Mouse (Mus musculus) cerebellum, adult 9-11 months (tissue): ENCODE measurements around the gene Cit.
"Not testable (repeated sequence)": the region's sequence is repeated elsewhere in the genome, so short reads cannot be mapped to it uniquely, and the experiment has no call there.

Source experiments
- DNase-seq: peaks from one replicate; pipeline ENCODE4 v3.0.0; 2022

The Cit gene

DNA sequence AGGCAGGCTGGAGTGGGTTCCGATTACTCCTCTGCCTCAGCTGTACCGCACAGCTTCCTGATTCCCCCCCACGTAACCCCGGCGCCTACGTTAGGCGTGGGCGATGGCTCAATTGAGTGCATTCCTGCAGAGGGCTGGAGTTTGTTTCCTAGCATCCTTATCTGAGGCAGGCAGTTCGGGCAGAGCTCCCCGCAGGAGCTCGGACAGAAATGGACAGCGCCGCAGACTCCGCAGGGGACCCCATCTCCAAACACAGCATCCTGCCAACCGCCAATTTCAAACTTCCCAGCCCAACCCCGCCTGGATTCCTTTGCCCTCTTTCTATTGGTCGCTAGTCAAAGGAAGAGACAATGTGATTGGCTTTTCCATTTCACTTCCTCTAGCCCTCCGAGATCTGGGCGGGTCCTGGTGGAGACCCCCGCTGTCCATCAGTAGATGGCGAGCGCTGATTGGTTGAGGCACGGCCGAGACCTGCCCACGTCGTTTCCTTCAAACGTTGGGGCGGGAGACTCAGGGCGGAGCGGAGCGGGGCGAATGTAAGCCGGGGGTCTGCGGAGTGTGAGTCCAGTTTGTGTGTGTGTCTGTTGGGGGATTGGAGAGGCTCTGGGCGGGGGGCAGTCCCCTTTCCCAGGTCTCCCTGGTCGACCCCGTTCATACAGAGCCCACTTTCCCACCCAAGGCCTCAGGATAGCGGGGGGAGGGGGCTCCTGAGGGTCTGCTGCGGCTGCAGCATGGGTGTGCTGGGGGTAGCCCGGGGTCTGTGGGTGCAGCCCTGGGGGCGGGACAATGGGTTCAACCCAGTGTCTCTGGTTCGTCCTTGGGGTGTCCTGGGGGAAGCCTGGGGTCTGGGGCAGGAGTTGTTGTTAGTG is at the start of gene Cit:
Gene Cit, plus strand, starts transcription at position 513 of the 869 bp plus-strand sequence.
- DNase-seq, result peak; percentile 85

DNA sequence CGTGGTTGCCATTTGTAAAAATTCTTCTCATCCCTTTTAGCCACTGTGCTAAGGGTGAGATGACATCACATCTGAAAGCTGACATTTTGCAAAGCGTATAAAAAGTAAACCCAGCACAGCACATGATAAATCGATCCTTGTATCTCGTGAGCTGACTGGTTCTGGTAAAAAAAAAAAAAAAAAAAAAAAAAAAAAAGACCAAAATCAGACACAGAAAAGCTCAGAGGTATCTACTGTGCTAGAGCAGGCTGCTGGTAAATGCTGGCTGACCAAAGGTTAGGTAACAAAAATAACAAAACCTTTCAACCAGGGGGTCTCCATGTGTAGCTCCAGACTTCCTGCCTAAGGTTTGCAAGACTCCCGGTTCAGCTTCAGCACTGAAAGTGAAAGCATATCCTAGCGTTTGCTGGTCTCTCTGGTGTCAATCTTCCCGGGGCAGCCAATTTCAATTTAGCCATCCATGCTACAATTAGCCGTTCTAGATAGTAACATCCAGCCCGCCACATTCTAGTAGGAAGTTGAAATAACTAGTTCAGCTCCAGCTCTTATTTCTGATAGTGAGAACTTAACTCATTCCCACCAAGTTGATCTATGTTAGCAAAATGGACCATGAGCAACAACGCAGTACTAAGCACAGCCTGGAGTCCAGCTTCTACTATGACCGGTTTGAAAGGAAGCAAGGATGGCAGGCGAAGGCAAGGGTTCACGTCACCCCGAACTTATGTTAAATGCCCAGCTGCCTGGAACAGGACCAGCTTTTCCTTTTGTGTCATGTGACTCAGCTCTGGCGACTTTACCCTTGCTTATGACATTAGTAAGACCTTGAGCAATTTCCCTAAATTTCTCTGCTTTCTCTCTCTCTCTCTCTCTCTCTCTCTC is 45.8 kb upstream of the Cit start:
- DNase-seq, result no peak

DNA sequence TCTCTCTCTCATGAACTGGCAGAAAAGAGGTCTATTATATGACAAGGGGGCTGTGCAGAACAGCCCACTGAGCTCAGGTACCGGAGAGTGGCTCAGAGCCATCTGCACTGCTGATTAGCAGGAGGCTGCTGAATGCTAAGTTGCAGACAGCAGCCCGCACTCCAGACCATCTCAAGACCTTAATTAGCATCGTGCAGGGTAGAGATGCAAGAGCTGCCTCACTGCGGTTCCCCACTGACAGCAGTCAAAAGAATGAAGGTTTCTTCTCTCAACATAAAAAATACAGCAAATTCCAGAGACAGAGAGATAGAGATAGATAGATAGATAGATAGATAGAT is 45.2 kb upstream of the Cit start:
- no peak for DNase-seq

DNA sequence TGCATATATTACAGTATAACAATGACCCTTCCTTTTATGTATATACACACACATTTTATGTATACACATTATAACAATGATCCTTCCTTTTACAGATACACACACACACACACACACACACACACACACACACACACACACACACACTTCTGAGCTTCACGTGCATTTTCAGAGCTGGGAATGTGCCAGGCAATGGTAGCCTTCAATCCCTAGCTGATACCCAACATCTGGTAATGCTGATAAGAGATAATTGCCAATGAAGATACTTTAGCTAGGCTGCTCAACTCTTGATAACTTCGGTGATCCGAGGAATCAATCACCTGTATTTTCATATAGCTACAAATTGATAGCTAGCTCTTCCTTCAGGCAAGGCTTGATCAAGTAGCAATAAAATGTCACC is 32.8 kb upstream of the Cit start:
- DNase-seq, result no peak

DNA sequence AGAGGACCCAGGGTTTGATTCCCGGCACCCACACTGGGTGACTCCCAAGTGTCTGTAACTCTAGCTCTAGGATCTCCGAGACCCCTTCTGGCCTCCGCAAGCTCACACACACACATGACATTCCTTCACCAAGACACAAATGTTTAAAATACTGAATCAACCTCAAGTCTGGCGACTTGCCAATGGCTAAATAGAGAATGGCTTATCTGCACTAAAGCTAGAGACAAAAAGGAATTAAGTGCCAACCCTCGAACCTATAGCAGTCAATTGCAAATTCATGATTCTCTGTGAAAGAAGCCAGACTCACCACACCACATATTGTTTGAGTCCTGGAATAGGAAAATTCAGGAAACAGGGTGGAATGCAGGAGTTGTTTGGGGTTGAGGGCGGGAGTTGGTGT is 28.1 kb upstream of the Cit start:
- DNase-seq, result no peak

DNA sequence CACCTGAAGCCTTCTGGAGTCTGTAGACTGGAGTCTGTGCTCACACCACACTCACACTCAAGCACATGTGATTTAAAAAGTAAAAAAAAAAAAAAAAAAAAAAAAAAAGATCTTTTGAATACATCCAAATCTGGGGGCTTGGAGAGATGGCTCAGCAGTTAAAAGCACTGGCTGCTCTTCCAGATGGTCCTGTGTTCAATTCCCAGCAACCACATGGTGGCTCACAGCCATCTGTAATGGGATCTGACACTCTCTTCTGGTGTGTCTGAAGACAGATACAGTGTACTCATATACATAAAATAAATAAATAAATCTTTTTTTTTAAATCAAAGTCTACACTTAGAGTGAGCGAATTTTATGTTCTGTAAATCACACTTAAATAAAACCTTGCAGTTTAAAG is 27.4 kb upstream of the Cit start:
- not testable (repeated sequence) for DNase-seq

DNA sequence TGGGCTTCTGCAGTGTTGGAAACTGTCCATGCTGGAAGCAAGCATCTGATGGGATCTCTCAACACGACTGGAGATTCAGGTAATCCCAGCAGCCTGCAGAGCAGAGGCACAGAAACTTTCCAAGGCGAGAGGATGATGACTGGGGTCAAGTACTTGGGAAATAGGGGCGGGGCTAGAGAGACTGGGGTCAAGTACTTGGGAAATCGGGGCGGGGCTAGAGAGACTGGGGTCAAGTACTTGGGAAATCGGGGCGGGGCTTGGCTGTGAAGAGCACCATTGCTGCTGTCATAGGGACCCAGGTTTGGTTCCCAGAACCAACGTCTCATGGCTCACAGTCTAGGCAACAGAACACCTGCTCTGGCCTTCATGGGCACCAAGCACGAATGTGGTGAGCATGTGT is 25.1 kb upstream of the Cit start:
- DNase-seq, result no peak

DNA sequence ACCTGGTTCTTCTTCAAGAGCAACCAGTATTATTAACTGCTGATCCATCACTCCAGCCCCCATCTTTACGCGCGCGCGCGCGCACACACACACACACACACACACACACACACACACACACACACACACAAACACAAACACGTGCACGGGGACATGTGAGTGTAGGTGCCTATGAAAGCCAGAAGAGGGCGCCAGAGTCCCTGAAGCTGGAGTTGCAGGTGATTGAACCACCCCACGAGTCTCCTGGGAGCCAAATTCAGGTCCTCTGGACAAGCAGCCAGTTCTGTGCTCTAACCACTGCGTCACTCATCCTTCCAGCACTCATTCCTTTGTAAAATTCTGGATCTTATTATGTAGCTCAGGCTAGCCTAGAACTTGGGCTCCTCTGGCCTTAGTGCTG is 23.9 kb upstream of the Cit start:
- DNase-seq, result no peak

DNA sequence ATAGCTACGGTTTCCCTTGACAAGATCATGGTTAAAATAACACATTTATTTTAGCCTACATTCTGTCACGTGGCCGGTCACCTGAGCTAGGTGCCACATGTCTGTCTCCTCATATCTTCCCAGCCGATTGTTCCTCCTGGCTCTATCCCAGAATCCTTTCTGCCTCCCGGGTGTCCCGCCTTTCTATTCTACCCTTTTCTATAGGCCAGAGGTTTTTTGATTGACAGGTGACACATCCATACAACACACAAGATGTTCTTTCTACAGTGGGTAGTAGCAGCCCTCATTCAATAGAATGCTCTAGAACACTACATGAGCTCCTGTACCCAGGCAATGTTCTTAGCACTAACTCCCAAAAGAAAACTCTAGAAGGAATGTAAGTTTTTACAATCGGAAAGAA is 23.2 kb upstream of the Cit start:
- no peak for DNase-seq

DNA sequence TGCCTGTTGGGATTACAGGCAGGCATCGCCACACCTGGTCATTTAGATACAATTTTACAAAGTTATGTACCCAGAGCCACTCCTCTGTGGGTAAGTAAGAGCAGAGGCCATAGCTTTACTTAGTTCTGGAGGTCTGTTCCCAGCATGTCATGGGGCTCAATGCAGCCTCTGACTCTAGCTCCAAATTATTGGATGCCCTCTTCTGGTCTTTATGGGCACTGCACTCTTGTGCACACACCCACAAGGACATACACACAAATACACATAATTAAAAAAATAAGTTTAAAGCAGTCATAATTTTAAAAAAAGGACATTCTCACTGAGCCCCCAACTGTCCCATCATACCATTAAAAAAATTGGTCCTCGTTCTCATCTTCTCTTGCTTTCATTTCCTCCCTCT is 12.3 kb upstream of the Cit start:
- DNase-seq, result no peak

DNA sequence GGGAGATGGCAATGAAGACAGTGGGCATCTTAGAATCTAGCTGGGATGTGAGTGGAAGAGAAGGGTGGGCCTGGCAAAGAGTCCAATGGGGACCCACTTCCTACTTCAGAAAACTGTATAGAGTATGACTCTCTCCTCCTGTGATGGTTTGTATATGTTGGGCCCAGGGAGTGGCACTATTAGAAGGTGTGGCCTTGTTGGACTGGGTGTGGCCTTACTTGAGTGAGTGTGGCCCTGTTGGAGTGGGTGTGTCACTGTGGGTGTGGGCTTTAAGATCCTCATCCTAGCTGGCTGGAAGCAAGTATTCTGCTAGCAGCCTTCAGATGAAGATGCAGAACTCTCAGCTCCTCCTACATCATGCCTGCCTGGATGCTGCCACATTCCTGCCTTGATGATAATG is 11.3 kb upstream of the Cit start:
- not testable (repeated sequence) for DNase-seq

DNA sequence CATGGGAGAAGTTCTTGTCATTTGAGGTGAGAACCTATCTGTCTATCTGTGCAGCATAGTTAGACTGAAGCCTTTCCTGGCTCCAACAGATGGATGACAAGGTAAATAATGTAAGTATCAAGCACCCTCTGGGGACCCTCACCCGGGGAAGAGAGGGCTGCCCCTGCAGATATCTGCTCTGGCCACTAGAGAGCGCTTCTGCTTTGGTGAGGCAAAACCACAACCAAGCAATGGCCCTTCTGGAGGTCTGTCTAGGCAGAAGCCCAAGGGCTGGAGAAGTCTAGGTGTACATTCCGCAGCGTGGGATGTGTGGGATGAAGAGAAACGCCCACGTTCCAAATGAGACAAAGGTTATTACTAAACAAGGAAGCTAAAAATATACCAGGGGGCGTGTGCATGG is 9.8 kb upstream of the Cit start:
- no peak for DNase-seq

DNA sequence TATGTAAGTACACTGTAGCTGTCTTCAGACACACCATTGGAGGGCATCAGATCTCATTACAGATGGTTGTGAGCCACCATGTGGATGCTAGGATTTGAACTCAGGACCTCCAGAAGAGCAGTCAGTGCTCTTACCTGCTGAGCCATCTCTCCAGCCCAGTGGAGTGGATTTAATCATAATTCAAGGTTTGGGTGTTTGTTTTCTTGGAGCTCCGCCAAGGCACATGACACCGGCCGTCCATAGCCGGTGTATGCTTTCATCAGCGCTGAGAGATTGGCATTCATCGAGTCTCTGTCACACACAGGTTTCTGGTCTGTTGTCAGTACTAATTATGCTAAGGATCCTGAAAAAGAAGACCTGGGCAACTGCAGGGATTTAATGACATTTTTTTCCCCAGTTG is 7.0 kb upstream of the Cit start:
- DNase-seq, result no peak

DNA sequence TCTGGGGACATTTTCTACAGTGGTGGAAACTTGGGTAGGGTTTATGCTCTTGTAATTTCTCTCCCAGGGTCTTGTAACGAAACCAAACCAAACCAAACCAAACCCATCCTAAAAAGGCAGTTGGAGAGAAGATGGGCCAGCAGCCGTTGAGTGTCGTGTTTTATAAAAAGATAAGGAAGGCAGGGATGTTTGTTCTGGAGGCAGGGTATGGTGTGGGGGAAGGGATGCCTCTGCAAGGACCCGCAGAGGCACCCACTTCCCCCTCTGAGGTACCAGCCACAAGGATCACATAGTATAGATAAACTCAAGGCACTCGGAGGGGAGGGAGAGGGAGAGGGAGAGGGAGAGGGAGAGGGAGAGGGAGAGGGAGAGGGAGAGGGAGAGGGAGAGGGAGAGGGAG is 4.6 kb upstream of the Cit start:
- no peak for DNase-seq

DNA sequence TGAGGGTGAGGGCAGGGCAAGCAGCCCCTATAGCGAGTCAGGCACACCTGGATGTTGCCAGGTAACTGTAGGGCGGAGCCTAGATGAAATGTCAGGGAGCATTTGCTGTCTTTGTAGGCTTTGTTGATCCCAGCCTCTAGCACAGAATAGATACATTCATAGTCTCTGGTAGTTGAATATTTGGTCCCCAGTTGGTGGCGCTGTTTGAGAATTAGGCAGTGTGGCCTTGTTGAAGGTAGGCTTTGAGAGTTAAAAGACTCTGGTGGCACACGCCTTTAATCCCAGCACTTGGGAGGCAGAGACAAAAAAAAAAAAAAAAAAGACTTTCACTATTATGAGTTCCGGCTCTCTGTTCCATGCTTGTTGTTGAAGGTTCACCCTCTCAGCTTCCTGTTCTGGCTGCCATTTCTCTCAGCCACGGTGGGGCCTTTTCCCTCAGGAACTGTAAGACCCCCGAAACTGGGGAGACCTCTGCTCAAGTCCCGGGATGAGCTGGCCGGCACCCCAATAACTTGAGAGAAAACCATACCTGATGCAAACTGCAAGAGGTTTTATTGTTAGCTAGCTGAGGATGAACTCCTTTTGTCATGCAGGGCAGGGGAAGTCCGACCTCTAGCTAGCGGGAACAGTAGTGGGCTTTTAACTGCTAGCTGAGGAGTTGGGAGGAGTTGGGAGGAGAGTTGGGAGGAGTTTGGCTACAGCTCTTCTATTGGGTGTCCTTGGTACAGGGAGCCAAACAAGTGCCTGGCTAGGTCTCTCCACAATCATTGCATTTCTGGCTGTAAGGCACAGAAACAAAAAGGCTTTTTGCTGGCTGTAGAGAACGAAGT is 3.9 kb upstream of the Cit start:
- no peak for DNase-seq

DNA sequence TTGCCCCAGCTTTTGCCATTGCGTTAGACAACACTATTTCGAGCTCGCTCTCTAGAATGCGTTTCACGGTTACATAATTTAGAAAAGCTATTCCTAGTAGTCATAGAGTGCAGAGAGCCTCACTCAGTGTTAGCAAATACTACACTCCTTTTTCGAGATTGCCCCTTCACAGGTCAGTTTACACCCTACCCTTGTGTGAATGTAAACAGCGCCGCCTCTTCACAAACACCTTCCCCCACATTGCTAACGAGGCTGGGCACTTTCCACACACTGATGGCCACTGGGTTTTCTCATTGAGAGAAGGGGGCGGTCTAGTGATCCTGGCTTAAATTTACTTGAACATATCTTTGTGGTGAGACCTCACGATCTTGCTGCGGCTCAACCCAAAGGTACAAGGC is 711 bp upstream of the Cit start:
- DNase-seq, result no peak

DNA sequence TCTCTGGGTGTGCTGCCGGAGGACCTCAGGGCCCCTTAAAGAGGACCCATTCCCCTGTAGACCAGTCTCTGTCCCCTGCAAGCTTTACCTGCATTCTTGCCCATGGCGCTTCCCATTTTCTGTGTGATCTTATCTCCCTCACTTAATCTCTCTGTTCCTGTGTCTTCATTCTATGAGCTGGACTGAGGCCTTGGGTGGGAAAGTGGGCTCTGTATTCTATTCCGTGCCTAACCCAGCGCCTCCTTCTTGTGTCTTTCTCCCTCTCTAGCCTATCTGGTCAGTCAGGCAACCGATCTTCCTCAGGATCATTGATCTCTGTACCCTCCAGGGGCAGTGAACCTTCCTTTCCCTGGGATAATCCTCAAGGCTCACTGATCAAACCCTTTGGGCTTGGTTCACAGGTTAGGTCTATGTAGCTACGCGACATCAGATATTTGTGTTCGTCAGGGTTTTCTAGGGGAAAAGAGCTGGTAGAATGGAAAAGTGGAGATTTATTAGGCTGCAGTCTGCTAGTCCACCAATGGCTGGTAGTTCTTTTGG is 627 bp downstream of the Cit start:
- DNase-seq, result no peak

DNA sequence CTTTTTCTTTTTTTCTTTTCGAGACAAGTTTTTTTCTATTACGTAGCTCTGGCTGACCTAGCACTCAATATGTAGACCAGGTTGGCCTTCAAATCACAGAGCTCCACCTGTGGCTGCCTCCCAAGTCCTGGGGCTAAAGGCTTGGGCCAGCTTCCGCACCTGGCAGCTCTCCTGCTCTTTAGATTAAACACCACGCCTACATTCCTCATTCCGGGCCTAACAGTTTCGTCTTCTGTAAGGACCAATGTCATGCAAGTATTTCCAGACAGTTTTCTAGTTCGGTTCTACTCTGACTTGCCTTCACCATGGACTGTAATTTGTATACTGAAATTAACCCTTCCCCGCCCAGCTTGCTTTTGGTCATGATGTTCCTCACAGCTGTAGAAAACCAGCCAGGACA is 2.1 kb downstream of the Cit start:
- DNase-seq, result no peak

DNA sequence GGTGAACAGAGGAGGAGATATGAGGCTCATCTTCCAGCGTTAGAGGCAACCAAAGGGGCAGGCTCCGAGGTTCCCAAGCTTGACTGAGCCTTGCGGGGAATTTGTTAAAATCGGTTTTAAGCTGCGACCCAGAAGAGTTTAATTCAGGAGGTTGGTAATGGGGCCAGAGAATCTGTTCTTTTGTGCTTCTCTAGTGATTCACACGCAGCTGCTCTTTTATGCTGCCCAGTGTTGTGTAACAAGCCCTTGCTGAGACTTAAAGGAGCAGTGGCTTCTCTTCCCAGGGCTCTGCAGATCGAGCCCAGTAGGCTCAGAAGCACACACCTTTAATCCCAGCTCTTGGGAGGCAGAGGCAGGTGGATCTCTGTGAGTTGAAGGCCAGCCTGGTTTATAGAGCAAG is 3.4 kb downstream of the Cit start:
- no peak for DNase-seq

DNA sequence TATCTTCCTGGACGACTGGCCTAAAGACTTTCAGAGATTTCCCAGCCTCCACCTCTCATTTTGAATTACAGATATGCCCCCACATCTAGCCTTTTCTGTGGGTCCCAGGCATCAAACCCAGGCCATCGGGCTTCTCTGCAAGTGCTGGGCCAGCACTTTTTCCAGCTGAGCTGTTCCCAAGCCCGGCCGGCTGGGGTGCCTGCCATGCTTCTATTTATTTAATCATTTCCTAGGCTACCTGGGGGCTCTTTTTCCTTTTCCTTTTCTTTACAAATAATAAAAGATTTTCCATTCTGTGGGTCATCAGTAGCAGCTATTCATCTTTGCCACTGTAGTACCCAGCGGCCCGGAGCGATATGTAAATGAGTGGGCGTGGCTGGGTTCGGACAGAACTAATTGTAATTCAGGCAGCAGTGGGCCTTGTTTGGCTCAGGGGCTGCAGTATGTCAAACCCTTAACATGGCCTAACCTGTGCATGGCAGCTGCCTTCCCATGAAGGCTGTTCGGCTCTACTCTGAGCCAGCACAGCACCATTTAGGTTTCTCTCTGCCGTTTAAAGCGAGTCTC is 4.3 kb downstream of the Cit start:
- DNase-seq, result no peak

DNA sequence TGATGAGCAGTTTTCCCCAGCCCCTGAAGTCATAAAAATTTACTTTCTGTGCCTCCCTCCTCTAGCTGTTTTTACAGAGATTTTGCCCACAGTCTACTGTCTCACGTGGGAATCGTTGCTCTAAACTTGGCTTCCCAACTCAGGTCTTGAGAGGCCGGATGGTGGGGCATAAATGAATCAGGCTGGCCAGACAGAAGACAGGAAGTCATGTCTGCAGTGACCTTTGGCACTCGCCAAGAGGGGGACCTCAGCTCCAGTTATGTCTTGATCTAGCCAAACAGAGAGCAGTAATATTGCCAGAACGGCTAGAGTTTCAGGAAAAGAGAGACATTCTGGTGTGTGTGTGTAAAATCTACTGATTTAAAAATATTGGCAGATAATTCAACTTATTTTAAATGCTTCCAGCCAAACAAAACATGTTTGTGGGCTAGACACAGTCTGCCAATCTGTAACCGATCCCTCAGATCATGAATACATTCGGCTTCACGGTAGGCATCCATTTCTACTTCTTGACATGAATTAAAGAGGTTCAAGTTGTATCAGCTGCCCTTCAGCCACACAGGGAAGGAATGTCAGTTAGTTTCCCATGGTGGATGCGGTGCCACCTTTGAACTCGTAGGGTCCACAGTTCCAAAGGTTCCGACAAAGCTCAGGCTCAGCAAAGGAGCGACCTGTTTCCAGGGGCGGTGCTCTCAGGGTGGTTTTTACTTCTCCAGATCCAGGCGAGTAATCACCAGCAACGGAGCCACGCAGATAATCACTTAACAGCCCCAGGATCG is 5.4 kb downstream of the Cit start:
- DNase-seq, result no peak

DNA sequence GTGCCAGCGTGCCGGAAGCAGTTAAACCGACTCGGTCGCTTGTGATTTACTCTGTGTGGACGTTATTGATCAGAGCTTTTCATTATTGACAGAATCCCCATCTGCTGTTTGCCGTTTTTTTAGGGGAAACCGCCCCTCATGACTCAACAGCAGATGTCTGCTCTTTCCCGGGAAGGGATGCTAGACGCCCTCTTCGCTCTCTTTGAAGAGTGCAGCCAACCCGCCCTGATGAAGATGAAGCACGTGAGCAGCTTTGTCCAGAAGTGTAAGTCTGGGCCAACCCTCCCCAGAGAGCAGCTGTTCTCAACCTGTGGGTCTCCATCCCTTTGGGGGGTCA is 5.9 kb downstream of the Cit start:
- no peak for DNase-seq
